Mouse (Mus musculus) ZHBTc4 (cell line): ENCODE data around the gene Nprl3.
"Not testable (repeated sequence)": the region's sequence is repeated elsewhere in the genome, so short reads cannot be mapped to it uniquely, and the experiment has no call there.

Experiments used
- DNase-seq: peaks from one replicate; pipeline ENCODE4 v3.0.0-alpha.2; 2011; ENCODE audit warnings: low read depth, low spot score

The Nprl3 gene

GRCm38 (mm10) chr11:32267188-32267884 lies at the start of gene Nprl3:
Nprl3 (minus strand) TSS chr11:32267707.
- DNase-seq, result peak; percentile 97

DNA sequence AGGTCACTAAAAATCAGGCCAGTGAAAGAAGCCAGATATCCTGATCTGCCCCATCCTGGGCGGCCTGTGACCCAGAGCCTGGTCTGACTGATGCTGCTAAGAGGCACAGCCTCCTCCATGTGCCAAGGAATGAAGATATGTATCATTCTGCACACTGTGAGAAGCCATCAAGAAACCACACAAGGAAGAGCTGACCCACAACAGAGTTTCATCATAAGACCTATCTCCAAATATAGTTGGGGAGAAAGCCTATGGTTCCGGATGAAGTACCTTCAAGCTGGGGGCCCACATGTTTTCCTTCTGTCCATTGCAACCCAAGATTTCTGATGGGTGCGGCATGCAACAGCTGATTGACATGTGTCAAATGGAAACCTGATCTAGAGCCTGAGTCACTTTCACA lies 48.5 kb upstream of the Nprl3 start:
- no peak for DNase-seq

DNA sequence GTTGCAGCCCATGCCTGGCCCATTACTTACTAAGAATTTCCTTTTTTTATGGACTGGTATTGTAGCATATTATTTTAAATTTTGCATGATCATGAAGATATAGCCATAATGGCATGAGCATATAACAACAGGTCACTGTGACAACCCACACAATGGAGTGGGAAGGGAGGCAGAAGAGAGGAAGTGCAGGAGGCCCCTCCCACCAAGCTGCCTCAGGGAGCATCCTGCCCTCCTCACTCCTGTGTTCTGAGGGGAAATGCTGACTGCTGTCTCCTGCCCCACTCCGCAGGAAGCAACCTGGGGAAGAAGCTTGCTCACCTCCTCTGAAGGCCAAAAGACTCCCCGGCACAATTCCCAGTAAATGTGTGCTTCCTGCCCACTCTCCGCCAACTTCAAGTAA lies 42.4 kb upstream of the Nprl3 start:
- no peak for DNase-seq

- DNase-seq, result no peak
Measured at GRCm38 (mm10) chr11:32309446-32309845, 41.9 kb upstream of the Nprl3 start.

GRCm38 (mm10) chr11:32307006-32307405 lies 39.5 kb upstream of the Nprl3 start:
- DNase-seq, result no peak

DNA sequence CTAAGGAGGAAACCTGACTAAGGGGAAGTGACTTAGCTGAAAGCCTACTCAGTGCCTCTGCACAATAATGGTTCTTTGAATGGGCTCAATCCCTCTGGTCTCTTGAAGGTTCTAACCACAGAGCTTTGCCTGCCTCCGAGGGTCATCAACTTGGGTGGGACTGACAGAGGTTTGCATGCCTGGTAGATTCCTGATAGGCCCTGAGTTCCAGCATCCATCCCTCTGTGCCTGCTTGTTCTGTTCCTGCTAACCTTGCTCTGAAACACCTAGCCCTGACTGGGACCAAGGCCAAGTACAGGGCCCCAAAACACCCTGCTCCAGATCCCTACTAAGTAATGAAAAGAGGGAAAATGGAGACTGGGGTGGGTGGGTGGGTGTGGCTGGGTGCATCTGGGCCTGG lies 35.9 kb upstream of the Nprl3 start:
- no peak for DNase-seq

GRCm38 (mm10) chr11:32302824-32303419 lies 35.4 kb upstream of the Nprl3 start:
- no peak for DNase-seq

GRCm38 (mm10) chr11:32301506-32301905 lies 34.0 kb upstream of the Nprl3 start:
- DNase-seq, result no peak

DNA sequence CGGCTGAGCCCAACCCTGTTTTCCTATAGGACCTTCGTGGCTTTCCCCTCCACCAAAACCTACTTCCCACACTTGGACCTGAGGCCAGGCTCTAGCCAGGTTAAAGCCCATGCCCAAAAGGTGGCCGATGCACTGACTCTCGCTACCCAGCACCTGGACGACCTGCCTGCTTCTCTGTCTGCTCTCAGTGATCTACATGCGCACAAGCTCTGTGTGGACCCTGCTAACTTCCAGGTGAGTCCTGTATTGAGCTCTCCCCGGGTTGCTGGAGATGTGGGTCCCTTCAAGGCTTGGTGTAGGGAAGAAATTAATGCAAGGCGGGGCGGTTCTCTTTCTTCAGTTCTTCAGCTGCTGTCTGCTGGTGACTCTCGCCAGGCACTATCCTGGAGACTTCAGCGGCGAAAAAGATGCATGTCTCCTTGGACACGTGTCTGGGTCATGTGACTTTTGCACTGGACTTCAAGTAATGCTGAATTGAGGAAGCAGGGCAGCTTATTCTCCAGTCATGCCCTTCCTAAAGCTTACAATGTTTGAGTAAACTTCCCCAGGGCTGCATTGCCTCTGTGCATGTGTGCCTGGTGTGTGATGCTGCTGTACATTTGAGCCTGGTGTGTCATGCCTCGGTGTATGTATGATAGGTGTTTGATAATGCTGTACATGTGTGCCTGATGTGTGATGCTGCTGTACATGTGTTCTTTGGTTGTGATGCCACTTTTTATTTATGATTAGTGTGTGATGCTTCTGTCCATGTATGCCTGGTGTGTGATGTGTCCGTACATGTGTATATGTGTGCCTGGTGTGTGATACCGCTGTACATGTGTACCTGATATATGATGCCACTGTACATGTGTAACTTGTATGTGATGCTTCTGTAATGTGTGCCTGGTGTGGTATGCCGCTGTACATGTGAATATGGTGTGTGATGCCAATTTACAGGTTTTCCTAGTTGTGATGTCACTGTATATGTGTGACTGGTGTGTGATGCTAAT lies 33.1 kb upstream of the Nprl3 start:
- peak; percentile 19 for DNase-seq

DNA sequence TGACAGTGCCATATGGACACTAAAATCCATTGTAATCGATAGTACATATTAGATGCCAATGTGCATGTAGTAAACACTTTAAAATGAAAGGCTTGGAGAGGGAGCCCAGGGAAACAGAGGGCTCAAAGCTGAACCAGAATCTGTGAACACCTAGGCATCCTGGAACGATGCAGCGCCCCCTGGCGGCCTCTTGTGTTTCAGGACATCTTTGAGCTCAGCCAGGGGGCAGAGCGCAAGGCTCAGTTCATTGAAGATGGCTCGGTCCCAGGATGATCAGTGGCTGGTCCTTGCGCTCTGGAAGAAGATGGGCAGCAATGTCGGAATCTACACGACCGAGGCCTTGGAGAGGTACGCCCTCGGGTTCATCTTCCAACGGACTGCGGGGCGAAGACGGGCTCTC lies 32.4 kb upstream of the Nprl3 start, which contains the start of gene Hbq1a:
Gene Hbq1a (plus strand): TSS at position 205 of the 400 bp plus-strand sequence.
- DNase-seq, result peak; percentile 65

DNA sequence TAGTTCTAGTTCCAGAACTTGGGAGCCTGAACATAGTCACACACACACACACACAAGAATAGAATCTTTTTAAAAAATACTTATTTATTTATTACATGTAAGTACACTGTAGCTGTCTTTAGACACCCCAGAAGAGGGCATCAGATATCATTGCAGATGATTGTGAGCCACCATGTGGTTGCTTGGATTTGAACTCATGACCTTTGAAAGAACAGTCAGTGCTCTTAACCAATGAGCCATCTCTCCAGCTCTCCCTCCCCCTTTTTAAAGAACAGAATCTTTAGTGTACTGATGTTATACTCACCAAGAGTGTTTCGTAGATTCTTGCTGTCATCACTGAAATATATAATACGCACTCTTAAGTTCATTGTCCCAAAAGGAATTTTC lies 31.0 kb upstream of the Nprl3 start:
- DNase-seq, result no peak

DNA sequence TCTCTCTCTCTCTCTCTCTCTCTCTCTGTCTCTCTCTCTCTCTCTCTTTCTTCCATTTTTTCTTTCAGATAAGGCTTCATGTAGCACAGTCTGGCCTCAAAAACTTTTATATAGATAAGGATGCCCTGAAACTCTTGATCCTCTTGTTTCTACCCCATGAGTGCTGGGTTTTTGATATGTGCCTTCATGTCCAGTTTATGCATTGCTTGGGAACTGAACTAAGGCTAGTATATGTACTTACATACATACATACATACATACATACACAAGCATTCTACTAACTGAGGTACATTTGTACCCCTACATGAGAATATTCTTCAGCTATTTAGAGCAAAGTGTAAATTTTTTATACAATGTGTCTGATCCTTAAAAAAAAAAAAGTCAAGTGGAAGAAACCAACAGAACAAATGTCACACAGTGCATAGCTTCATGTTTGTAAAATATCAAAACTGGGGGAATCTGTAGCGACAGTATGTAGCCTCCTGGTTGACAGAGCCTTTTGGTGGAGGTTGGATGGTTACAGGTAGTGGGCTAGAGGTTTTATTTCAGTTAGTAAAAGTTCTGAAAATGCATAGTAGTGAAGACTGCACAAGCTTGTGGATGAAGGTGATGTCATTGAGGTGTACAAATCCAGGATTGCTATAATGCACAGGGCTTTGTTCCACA lies 30.5 kb upstream of the Nprl3 start:
- DNase-seq, result no peak

DNA sequence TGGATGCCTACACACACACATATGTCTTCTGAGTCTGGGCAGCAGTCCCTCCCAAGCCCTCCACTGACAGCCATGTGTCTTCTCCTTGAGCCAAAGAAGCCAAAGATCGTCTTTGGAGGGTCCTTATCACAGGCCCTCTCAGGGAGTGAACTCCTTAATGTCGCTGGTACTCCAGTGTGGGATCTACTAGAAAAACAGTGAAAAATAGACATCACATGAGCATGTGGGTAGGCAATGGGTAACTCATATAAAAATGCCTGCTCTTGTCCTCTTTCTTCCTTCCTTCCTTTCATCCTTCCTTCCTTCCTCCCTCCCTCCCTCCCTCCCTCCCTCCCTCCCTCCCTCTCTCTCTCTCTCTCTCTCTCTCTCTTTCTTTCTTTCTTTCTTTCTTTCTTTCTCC lies 29.9 kb upstream of the Nprl3 start:
- not testable (repeated sequence) for DNase-seq

- not testable (repeated sequence) for DNase-seq
Measured at GRCm38 (mm10) chr11:32296203-32296602, 28.7 kb upstream of the Nprl3 start, which contains the start of gene Hba-a2. Hba-a2 (plus strand) TSS chr11:32296489.

GRCm38 (mm10) chr11:32293479-32293878 lies 26.0 kb upstream of the Nprl3 start:
- DNase-seq, result not testable (repeated sequence)

- not testable (repeated sequence) for DNase-seq
Measured at GRCm38 (mm10) chr11:32292819-32293218, 25.3 kb upstream of the Nprl3 start.

GRCm38 (mm10) chr11:32287493-32287825 lies 20.0 kb upstream of the Nprl3 start:
- DNase-seq, result peak; percentile 30

DNA sequence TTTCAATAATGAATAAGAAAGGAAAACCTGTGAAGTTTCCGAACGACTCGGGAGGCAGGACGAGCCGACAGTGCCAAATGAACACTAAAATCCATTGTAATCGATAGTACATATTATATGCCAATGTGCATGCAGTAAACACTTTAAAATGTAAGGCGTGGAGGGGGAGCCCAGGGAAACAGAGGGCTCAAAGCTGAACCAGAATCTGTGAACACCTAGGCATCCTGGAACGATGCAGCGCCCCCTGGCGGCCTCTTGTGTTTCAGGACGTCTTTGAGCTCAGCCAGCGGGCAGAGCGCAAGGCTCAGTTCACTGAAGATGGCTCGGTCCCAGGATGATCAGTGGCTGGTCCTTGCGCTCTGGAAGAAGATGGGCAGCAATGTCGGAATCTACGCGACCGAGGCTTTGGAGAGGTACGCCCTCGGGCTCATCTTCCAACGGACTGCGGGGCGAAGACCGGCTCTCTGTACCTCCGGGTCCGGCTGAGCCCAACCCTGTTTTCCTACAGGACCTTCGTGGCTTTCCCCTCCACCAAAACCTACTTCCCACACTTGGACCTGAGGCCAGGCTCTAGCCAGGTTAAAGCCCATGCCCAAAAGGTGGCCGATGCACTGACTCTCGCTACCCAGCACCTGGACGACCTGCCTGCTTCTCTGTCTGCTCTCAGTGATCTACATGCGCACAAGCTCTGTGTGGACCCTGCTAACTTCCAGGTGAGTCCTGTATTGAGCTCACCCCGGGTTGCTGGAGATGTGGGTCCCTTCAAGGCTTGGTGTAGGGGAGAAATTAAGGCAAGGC lies 19.4 kb upstream of the Nprl3 start, which contains the start of gene Hbq1b:
Gene Hbq1b (plus strand): TSS at position 271 of the 798 bp plus-strand sequence.
- peak; percentile 75 for DNase-seq

GRCm38 (mm10) chr11:32285887-32286286 lies 18.4 kb upstream of the Nprl3 start:
- DNase-seq, result not testable (repeated sequence)

DNA sequence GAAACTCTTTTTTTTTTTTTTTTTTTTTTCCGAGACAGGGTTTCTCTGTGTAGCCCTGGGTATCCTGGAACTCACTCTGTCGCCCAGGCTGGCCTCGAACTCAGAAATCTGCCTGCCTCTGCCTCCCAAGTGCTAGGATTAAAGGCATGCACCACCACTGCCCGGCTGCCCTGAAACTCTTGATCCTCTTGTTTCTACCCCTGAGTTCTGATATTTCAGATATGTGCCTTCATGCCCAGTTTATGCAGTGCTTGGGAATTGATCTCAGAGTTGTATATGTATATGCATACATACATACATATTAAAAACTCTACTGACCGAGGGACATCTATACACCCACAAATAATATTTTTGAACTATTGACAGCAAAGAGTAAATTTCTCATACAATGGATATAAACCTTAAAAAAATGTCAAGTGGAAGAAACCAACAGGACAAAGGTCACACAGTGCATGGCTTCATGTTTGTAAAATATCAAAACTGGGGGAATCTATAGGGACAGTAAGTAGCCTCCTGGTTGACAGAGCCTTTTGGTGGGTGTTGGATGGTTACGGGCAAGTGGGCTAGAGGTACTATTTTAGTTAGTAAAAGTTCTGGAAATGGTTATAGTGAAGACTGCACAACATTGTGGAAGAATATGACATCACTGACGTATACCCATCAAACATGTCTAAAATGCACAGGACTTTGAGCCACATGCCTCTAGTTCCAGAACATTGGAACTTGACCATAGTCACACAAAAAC lies 17.7 kb upstream of the Nprl3 start:
- no peak for DNase-seq
